Mouse (Mus musculus): ENCODE measurements around the gene Tnk2. TPM values are rescaled to one million over a fixed set of nuclear protein-coding genes. Genes with fewer than 3 reads are reported as not detected.

The Tnk2 gene
- total and polyA plus RNA-seq, 2 experiments = 1.9 to 35.7 TPM

DNA sequence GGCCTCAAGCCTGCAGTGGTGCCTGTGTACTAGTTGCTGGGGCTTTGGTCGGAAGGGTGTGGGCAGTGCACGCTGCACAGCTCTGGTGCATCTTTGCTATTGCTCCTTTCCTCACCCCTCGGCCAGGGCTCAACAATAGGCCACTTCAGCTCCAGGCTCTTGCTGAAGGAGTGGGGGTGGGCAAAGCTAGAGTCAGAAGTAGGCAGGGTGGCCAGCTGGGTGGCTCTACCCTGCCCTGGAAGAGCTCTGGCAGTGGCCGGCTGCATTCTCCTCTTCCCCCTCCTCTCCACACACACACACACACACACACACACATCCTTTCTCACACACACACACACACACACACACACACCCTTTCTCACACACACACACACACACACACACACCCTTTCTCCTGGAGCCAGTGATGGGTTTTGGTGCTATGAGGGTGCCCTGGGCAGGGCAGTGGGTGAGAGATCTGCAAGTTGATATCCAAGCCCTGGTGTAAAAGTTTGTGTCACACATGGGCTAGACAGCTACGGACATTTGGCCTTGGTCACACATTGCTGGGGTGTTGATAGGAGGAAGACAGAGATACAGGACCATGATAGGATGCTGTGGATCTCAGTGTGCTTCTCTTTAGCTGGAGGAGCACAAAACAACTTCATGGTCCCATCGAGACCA is 10.5 kb downstream of the Tnk2 start:
- 91% methylated on average over 6 of the region's 6 CpGs for WGBS
- Histone ChIP-seq H3K27ac (replicated peaks; ENCODE audit: insufficient read depth, low read depth, low read length) (no peak overlapping the region), H3K9ac (ENCODE audit: low read depth, low read length) (no peak overlapping the region), H3K36me3 (ENCODE audit: control insufficient read depth, insufficient read depth, low read length) (no peaks in the 10 kb centered on the region), H3K4me1 (ENCODE audit: control insufficient read depth, insufficient read depth, low read length) (peaks cover 7% of the 10 kb centered on the region), H3K27me3 (ENCODE audit: control insufficient read depth, insufficient read depth, low read length) (no peaks in the 10 kb centered on the region), H3K79me2 (ENCODE audit: control insufficient read depth, insufficient read depth, low read length) (peaks cover 6% of the 10 kb centered on the region; the same call in 1 of the 2 replicates), H3K4me3 (ENCODE audit: insufficient read depth, low read depth, low read length) (no peak overlapping the region)
- no peak for DNase-seq (ENCODE audit: extremely low read depth, low read depth, low spot score)
- no peak for TF ChIP-seq CTCF (IDR thresholded peaks at IDR 0.05; ENCODE audit: low read depth, low read length)
- TF ChIP-seq POLR2A (IDR thresholded peaks at IDR 0.05; ENCODE audit: extremely low read depth, insufficient read depth, low read length) = no peak

DNA sequence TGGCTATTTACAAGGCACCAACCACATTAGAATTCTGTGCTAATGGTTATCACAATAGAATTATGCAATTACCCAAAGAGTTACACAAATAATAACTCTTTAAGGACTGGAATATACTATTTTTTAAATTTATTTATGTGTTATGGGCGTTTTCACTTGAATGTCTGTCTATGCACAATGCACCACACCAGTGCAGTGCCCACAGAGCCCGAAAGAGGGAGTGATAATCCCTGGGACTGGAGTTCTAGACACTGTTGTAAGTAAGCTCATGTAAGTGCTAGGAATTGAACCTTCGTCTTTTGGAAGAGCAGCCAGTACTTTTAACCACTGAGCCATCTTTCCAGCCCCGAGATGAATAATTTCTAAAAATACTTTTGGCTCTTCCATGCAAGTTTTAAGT is 11.9 kb downstream of the Tnk2 start:
- H3K4me3 ChIP-seq (ENCODE audit: insufficient read depth, low read depth, low read length) = no peak overlapping the region
- no peaks in the 10 kb centered on the region for H3K36me3 ChIP-seq (ENCODE audit: control insufficient read depth, insufficient read depth, low read length)
- 92% methylated on average over 4 of the region's 4 CpGs for WGBS
- H3K4me1 ChIP-seq (ENCODE audit: control insufficient read depth, insufficient read depth, low read length) = peaks cover 16% of the 10 kb centered on the region
- peaks cover 6% of the 10 kb centered on the region; the same call in 1 of the 2 replicates for H3K79me2 ChIP-seq (ENCODE audit: control insufficient read depth, insufficient read depth, low read length)
- H3K9ac ChIP-seq (ENCODE audit: low read depth, low read length) = no peak overlapping the region
- H3K27ac ChIP-seq (replicated peaks; ENCODE audit: insufficient read depth, low read depth, low read length) = no peak overlapping the region
- no peak for DNase-seq (ENCODE audit: extremely low read depth, low read depth, low spot score)
- TF ChIP-seq POLR2A (IDR thresholded peaks at IDR 0.05; ENCODE audit: extremely low read depth, insufficient read depth, low read length) (no peak), CTCF (IDR thresholded peaks at IDR 0.05; ENCODE audit: low read depth, low read length) (no peak)
- no peaks in the 10 kb centered on the region for H3K27me3 ChIP-seq (ENCODE audit: control insufficient read depth, insufficient read depth, low read length)

DNA sequence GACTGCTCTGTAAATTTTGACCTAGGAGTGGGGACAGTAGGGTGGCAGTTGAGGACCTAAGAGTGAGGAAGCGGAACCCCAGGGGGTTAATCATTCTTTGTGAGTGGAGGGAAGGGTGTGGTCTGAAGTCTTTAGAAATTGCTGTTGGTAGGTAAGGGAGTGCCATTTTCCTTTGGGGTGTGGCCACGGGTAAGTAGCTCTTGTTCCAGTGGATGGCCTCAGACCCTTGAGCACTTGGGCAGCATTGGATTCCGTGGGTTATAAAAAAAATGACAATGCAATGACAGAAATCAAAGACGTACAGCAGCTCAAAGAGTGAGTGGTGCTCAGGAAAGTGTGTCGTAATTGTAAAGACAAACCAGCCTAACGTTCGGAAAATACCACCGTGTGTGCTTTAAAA is 12.6 kb downstream of the Tnk2 start:
- Histone ChIP-seq H3K27ac (replicated peaks; ENCODE audit: insufficient read depth, low read depth, low read length) (no peak overlapping the region), H3K27me3 (ENCODE audit: control insufficient read depth, insufficient read depth, low read length) (no peaks in the 10 kb centered on the region), H3K36me3 (ENCODE audit: control insufficient read depth, insufficient read depth, low read length) (no peaks in the 10 kb centered on the region), H3K4me1 (ENCODE audit: control insufficient read depth, insufficient read depth, low read length) (peaks cover 18% of the 10 kb centered on the region), H3K9ac (ENCODE audit: low read depth, low read length) (no peak overlapping the region), H3K4me3 (ENCODE audit: insufficient read depth, low read depth, low read length) (no peak overlapping the region), H3K79me2 (ENCODE audit: control insufficient read depth, insufficient read depth, low read length) (peaks cover 6% of the 10 kb centered on the region; the same call in 1 of the 2 replicates)
- TF ChIP-seq POLR2A (IDR thresholded peaks at IDR 0.05; ENCODE audit: extremely low read depth, insufficient read depth, low read length) (no peak), CTCF (IDR thresholded peaks at IDR 0.05; ENCODE audit: low read depth, low read length) (no peak)
- DNase-seq (ENCODE audit: extremely low read depth, low read depth, low spot score) = no peak
- WGBS = 90% methylated on average over 8 of the region's 8 CpGs

DNA sequence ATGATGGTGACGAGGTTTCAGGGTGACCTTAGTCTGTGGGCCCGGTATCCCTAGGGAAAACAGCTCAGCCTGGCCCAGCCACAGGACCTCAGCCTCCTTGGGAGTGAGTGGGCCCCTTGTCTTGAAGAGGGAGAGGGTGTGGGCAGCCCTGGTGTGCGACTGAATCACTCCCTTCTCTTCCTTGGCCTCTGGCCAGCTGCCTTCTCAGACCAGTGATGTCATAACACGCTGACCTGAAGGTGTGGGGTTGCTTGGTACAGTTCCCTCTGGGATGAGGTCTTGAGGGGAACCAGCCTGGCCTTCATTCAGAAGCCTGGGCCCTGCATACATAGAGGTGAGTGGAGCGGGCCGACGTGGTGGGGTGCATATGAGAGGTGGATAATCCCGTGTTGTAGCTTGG is 13.1 kb downstream of the Tnk2 start:
- Histone ChIP-seq H3K27me3 (ENCODE audit: control insufficient read depth, insufficient read depth, low read length) (no peaks in the 10 kb centered on the region), H3K27ac (replicated peaks; ENCODE audit: insufficient read depth, low read depth, low read length) (no peak overlapping the region), H3K9ac (ENCODE audit: low read depth, low read length) (no peak overlapping the region), H3K4me1 (ENCODE audit: control insufficient read depth, insufficient read depth, low read length) (peaks cover 17% of the 10 kb centered on the region), H3K36me3 (ENCODE audit: control insufficient read depth, insufficient read depth, low read length) (no peaks in the 10 kb centered on the region), H3K4me3 (ENCODE audit: insufficient read depth, low read depth, low read length) (no peak overlapping the region), H3K79me2 (ENCODE audit: control insufficient read depth, insufficient read depth, low read length) (peaks cover 6% of the 10 kb centered on the region; the same call in 1 of the 2 replicates)
- 79% methylated on average over 8 of the region's 8 CpGs for WGBS
- DNase-seq (ENCODE audit: extremely low read depth, low read depth, low spot score) = no peak
- no peak for TF ChIP-seq POLR2A (IDR thresholded peaks at IDR 0.05; ENCODE audit: extremely low read depth, insufficient read depth, low read length)
- no peak for TF ChIP-seq CTCF (IDR thresholded peaks at IDR 0.05; ENCODE audit: low read depth, low read length)

DNA sequence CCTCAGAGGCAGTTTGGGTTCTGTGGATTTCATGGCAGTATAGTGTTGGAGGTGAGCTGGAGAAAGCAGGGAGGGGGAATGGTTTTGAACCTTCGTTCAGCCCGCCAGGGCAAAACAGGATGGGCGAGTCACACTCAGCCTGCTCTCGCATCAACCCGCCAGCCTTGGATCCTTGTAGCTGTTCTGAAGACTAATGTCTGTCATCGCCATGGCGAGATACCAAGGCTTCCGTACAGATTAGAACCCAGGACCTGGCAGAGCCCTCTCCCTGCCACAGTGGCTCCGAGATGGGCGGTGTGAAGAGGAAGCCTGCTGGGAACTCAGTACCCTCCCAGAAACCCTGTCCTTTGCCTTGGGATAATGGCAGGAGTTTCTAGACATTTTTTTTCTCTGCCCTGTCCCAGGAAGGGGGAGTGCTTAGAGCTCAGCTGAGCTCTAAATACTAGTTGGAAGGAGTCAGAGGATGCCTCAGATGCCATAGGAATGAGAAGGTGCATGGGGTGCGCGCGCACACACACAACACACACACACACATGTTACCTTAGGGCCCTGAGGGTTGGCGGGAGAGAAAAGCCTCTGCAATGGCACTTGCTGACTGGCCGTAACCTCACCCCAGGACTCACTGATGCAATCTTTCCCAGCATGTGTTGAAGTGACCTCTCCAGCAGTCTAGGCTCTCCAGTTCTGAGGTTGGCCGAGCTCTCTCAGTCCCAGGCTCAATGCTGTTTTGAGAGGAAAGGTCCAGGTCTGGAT is 14.0 kb downstream of the Tnk2 start:
- Histone ChIP-seq H3K27ac (replicated peaks; ENCODE audit: insufficient read depth, low read depth, low read length) (no peak overlapping the region), H3K79me2 (ENCODE audit: control insufficient read depth, insufficient read depth, low read length) (peaks cover 6% of the 10 kb centered on the region; the same call in 1 of the 2 replicates), H3K4me1 (ENCODE audit: control insufficient read depth, insufficient read depth, low read length) (peaks cover 17% of the 10 kb centered on the region), H3K9ac (ENCODE audit: low read depth, low read length) (no peak overlapping the region), H3K27me3 (ENCODE audit: control insufficient read depth, insufficient read depth, low read length) (no peaks in the 10 kb centered on the region), H3K36me3 (ENCODE audit: control insufficient read depth, insufficient read depth, low read length) (no peaks in the 10 kb centered on the region), H3K4me3 (ENCODE audit: insufficient read depth, low read depth, low read length) (no peak overlapping the region)
- DNase-seq (ENCODE audit: extremely low read depth, low read depth, low spot score) = peak; percentile 81
- 72% methylated on average over 16 of the region's 16 CpGs for WGBS
- TF ChIP-seq CTCF (IDR thresholded peaks at IDR 0.05; ENCODE audit: low read depth, low read length) (no peak), POLR2A (IDR thresholded peaks at IDR 0.05; ENCODE audit: extremely low read depth, insufficient read depth, low read length) (no peak)

All from liver, adult 2 months (tissue).